Mouse (Mus musculus): ENCODE results near the gene Lgals3bp.

Lgals3bp gene

GRCm38 (mm10) chr11:118401760-118402280 lies at the start of gene Lgals3bp:
Gene Lgals3bp, minus strand, starts transcription at chr11:118402092.
- DNase-seq = peak; percentile 69

- DNase-seq = no peak
These were observed 49.3 kb upstream of the Lgals3bp start for GRCm38 (mm10) chr11:118451211-118451610.

GRCm38 (mm10) chr11:118448385-118448784 lies 46.5 kb upstream of the Lgals3bp start:
- DNase-seq = no peak

GRCm38 (mm10) chr11:118447346-118447745 lies 45.5 kb upstream of the Lgals3bp start:
- no peak for DNase-seq

- DNase-seq = peak; percentile 84
These were observed 44.0 kb upstream of the Lgals3bp start for GRCm38 (mm10) chr11:118445843-118446242.

GRCm38 (mm10) chr11:118443201-118443970 lies 41.5 kb upstream of the Lgals3bp start:
- DNase-seq = peak; percentile 90

GRCm38 (mm10) chr11:118442691-118443090 lies 40.8 kb upstream of the Lgals3bp start:
- no peak for DNase-seq

GRCm38 (mm10) chr11:118438665-118439414 lies 36.9 kb upstream of the Lgals3bp start:
- DNase-seq = no peak

- no peak for DNase-seq
These were observed 34.6 kb upstream of the Lgals3bp start for GRCm38 (mm10) chr11:118436471-118436935.

- DNase-seq = no peak
These were observed 32.2 kb upstream of the Lgals3bp start for GRCm38 (mm10) chr11:118434093-118434492.

GRCm38 (mm10) chr11:118433398-118433868 lies 31.5 kb upstream of the Lgals3bp start:
- DNase-seq = no peak

- no peak for DNase-seq
These were observed 29.4 kb upstream of the Lgals3bp start for GRCm38 (mm10) chr11:118431100-118431948.

- DNase-seq = no peak
These were observed 28.5 kb upstream of the Lgals3bp start for GRCm38 (mm10) chr11:118430291-118430885.

GRCm38 (mm10) chr11:118428944-118429709 lies 27.2 kb upstream of the Lgals3bp start:
- no peak for DNase-seq

GRCm38 (mm10) chr11:118428460-118428868 lies 26.6 kb upstream of the Lgals3bp start:
- DNase-seq = peak; percentile 53

- peak; percentile 44 for DNase-seq
These were observed 26.1 kb upstream of the Lgals3bp start, which contains the start of gene C1qtnf1 for GRCm38 (mm10) chr11:118427986-118428385. Gene C1qtnf1, plus strand, starts transcription at chr11:118428203.

GRCm38 (mm10) chr11:118427266-118427779 lies 25.4 kb upstream of the Lgals3bp start:
- no peak for DNase-seq

GRCm38 (mm10) chr11:118426765-118427164 lies 24.9 kb upstream of the Lgals3bp start:
- no peak for DNase-seq

GRCm38 (mm10) chr11:118424621-118425335 lies 22.9 kb upstream of the Lgals3bp start:
- no peak for DNase-seq

GRCm38 (mm10) chr11:118423266-118423971 lies 21.5 kb upstream of the Lgals3bp start:
- DNase-seq = peak; percentile 92
